Mouse (Mus musculus) kidney, embryonic 16.5 days (tissue): ENCODE measurements around the gene Preb. TPM values are rescaled to one million over a fixed set of nuclear protein-coding genes. Genes with fewer than 3 reads are reported as not detected.

Source experiments
- ATAC-seq: fragments of 200-750 bp; cut with Nextera tagmentation; 2 replicates; pipeline ENCODE4 v1.8.0; 2017; ENCODE audit warnings: moderate TSS enrichment; ENCODE audit not compliant: low FRiP score, low TSS enrichment
- H3K27ac ChIP-seq: fragments of 300-500 bp; sonication (generic); 2 replicates; pipeline ENCODE4 v1.5.1; 2014; ENCODE audit warnings: low read length
- H3K27me3 ChIP-seq: fragments of 300-500 bp; sonication (generic); 2 replicates; pipeline ENCODE4 v1.6.1; 2014; ENCODE audit warnings: low read length, control low read depth, mixed read lengths; ENCODE audit not compliant: insufficient read depth
- H3K36me3 ChIP-seq: fragments of 300-500 bp; sonication (generic); 2 replicates; pipeline ENCODE4 v1.6.1; 2014; ENCODE audit warnings: low read length, control low read depth, mixed read lengths; ENCODE audit not compliant: insufficient read depth
- H3K4me1 ChIP-seq: fragments of 300-500 bp; sonication (generic); 2 replicates; pipeline ENCODE4 v1.6.1; 2014; ENCODE audit warnings: low read length, control low read depth, mixed read lengths; ENCODE audit not compliant: insufficient read depth
- H3K4me2 ChIP-seq: fragments of 300-500 bp; sonication (generic); replicated peaks from 2 replicates; pipeline ENCODE4 v1.6.1; 2014; ENCODE audit warnings: low read depth, low read length
- H3K4me3 ChIP-seq: fragments of 300-500 bp; sonication (generic); 2 replicates; pipeline ENCODE4 v1.5.1; 2014; ENCODE audit warnings: mild to moderate bottlenecking, low read length
- H3K9ac ChIP-seq: fragments of 300-500 bp; sonication (generic); replicated peaks from 2 replicates; pipeline ENCODE4 v1.6.1; 2014; ENCODE audit warnings: low read length
- H3K9me3 ChIP-seq: fragments of 300-500 bp; sonication (generic); 2 replicates; pipeline ENCODE4 v1.6.1; 2016; ENCODE audit warnings: low read length, control low read depth
- WGBS: fragments of 180-500 bp; shearing (Covaris S2); extraction: QIAGEN DNeasy Blood & Tissue Kit; methylation state at CpG from one replicate; pipeline ENCODE4 v1.1.7; 2014; 5-methylcytosine and 5-hydroxymethylcytosine counted together
- polyA plus RNA-seq: library from polyadenylated mRNA; unstranded; fragments of >200 nt; fragmentation: Nextera tagmentation; extraction: Ambion mirVana; gene quantifications from 2 replicates; pipeline ENCODE4 v1.2.1, GENCODE M21; 2015

Preb gene
- polyA plus RNA-seq, 1 experiment from 2014 or later = 172 TPM

DNA sequence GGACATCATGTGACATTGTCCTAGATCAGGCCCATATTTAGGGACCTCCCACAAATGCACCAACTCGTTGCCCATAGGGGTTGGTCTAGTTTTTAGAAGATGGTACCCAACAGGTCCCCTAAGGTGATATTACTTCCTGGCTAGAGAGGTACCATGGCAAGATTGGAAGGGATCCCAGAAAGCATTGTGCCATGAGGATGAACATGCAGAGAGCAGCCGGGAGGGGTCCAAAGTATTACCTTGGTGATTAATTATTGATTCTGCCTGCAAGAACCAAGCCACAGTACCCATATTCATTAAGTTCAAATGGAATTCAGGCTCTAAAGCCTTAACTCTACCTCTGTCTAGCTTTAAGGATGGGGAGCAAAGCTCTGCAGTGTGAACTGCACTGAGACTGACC lies 34.1 kb downstream of the Preb start:
- 89% methylated on average over 2 of the region's 2 CpGs for WGBS
- Histone ChIP-seq H3K27me3 (no peaks in the 10 kb centered on the region), H3K4me3 (no peak overlapping the region), H3K36me3 (0 out of 2 replicates have a peak, but pooled peaks cover under 1% of the 10 kb centered on the region), H3K4me1 (peaks cover 21% of the 10 kb centered on the region), H3K9ac (no peak overlapping the region), H3K27ac (no peak overlapping the region), H3K9me3 (no peaks in the 10 kb centered on the region), H3K4me2 (no peak overlapping the region)
- ATAC-seq = no peak

DNA sequence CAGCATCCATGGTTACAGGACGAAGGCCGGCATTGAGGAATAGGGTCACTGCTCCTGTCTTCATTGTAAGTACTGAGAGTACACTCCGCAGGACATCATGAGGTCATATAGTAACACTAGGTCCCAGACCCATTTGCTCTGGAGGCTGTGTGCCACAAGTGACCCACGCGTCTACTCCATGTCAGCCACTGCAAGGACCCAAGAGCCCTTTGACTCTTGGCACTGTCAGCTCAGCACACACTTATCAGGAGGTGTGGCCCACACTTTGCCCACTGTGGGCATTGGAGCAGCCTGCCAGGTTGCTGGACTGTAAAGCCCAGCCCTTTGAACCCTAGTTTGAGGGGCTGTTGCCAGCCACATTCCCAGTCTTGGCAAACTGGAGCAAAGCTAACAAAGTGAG lies 34.9 kb downstream of the Preb start:
- 88% methylated on average over 5 of the region's 5 CpGs for WGBS
- Histone ChIP-seq H3K27me3 (no peaks in the 10 kb centered on the region), H3K4me2 (no peak overlapping the region), H3K9me3 (no peaks in the 10 kb centered on the region), H3K36me3 (peaks cover 4% of the 10 kb centered on the region; the same call in 1 of the 2 replicates), H3K27ac (no peak overlapping the region), H3K9ac (no peak overlapping the region), H3K4me3 (no peak overlapping the region), H3K4me1 (peaks cover 24% of the 10 kb centered on the region)
- no peak for ATAC-seq

DNA sequence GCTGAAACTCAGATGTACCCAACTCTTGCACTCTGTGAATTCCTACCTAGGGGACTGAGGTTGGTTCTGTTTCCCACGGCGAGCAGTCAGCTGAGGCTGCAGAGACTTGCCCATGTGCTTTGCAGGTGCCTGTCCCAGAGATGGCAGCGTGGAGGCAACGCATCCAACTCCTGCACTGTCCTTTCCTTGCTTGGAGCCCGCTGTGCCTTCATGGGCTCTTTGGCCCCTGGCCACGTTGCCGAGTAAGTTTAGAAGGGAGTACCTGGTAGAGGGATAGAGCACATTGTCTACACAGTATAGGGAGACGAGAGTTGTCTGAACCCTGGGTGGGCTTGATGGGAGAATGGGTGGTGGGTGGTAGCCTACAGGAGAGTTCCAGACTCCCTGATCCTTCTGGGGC lies 35.5 kb downstream of the Preb start:
- Histone ChIP-seq H3K4me2 (no peak overlapping the region), H3K4me3 (no peak overlapping the region), H3K4me1 (peaks cover 24% of the 10 kb centered on the region), H3K9ac (no peak overlapping the region), H3K27me3 (no peaks in the 10 kb centered on the region), H3K9me3 (no peaks in the 10 kb centered on the region), H3K36me3 (peaks cover 9% of the 10 kb centered on the region; the same call in 1 of the 2 replicates), H3K27ac (no peak overlapping the region)
- ATAC-seq = no peak
- 83% methylated on average over 8 of the region's 8 CpGs for WGBS

DNA sequence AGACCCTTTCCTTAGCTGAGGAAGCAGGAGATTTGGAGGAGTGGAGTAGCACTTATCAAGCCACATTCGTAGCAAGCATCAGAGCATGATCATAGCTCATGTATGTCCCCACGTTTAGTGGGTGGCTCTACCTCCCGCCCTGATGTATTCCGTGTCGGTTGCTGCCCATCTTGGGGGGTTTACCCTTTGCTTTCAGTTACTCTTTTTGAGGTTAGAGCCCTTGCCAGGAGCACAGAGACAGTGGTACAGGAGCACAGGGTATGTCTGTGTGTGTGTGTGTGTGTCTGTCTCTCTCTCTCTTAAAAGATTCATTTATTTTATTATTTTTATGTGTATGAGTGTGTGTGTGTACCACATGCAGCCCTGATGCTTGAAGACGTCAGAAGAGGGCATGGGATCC lies 37.0 kb downstream of the Preb start:
- Histone ChIP-seq H3K4me3 (no peak overlapping the region), H3K27ac (no peak overlapping the region), H3K9ac (no peak overlapping the region), H3K27me3 (no peaks in the 10 kb centered on the region), H3K4me1 (peaks cover 27% of the 10 kb centered on the region), H3K36me3 (peaks cover 22% of the 10 kb centered on the region; the same call in 1 of the 2 replicates), H3K9me3 (no peaks in the 10 kb centered on the region), H3K4me2 (no peak overlapping the region)
- no peak for ATAC-seq
- 87% methylated on average over 6 of the region's 6 CpGs for WGBS

DNA sequence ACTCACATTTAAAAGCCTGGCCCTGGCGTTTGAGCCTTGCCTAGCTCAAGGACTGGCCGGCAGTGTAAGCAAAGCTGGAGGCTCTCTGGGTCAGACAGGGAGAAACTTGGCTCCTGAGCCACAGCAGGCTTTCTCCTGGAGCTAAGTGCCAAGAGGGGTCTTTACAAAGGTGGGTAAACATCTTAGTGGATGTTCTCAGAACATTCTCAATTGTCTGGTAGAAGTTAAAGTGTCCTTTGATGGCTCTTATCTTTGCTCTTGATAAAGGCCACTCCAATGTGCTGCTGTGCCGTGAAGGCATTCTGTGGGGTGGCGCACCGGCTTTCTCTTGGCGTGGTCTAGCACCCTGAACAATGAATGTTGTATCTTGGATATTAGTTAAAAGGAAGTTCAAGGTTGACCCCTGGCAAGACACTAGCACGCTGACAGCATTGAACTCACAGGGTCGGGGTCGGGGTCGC lies 37.5 kb downstream of the Preb start:
- peak overlapping the region; percentile 82 for H3K4me2 ChIP-seq
- no peak overlapping the region for H3K27ac ChIP-seq
- no peak for ATAC-seq
- peaks cover 25% of the 10 kb centered on the region for H3K4me1 ChIP-seq
- no peaks in the 10 kb centered on the region for H3K27me3 ChIP-seq
- H3K4me3 ChIP-seq = peak overlapping the region; percentile 66; the same call in 1 of the 2 replicates
- H3K9ac ChIP-seq = peak overlapping the region; percentile 74
- 69% methylated on average over 10 of the region's 10 CpGs for WGBS
- H3K9me3 ChIP-seq = no peaks in the 10 kb centered on the region
- peaks cover 27% of the 10 kb centered on the region for H3K36me3 ChIP-seq

GRCm38 (mm10) chr5:30921256-30922033 lies 38.7 kb downstream of the Preb start, which contains the start of gene Khk:
Gene Khk, plus strand, starts transcription at chr5:30921431.
- Histone ChIP-seq H3K4me2 (peak within 1 kb of the TSS; percentile 82), H3K27me3 (no peaks in the 10 kb centered on the region), H3K4me1 (peaks cover 27% of the 10 kb centered on the region), H3K36me3 (peaks cover 34% of the 10 kb centered on the region), H3K9ac (peak within 1 kb of the TSS; percentile 74), H3K27ac (peak within 1 kb of the TSS; percentile 94), H3K4me3 (peak within 1 kb of the TSS; percentile 66), H3K9me3 (no peaks in the 10 kb centered on the region)
- 1% methylated on average over 36 of the region's 40 CpGs for WGBS
- ATAC-seq = peak; percentile 86

- ATAC-seq = peak; percentile 3; the same call in 1 of the 2 replicates
- Histone ChIP-seq H3K9ac (no peak overlapping the region), H3K27me3 (no peaks in the 10 kb centered on the region), H3K27ac (no peak overlapping the region), H3K36me3 (peaks cover 34% of the 10 kb centered on the region), H3K4me3 (no peak overlapping the region), H3K4me2 (peak overlapping the region; percentile 82; the same call in 1 of the 2 replicates), H3K4me1 (peaks cover 33% of the 10 kb centered on the region), H3K9me3 (no peaks in the 10 kb centered on the region)
- WGBS = 62% methylated on average over 19 of the region's 19 CpGs
Measured at GRCm38 (mm10) chr5:30920621-30921020, 39.5 kb downstream of the Preb start.

DNA sequence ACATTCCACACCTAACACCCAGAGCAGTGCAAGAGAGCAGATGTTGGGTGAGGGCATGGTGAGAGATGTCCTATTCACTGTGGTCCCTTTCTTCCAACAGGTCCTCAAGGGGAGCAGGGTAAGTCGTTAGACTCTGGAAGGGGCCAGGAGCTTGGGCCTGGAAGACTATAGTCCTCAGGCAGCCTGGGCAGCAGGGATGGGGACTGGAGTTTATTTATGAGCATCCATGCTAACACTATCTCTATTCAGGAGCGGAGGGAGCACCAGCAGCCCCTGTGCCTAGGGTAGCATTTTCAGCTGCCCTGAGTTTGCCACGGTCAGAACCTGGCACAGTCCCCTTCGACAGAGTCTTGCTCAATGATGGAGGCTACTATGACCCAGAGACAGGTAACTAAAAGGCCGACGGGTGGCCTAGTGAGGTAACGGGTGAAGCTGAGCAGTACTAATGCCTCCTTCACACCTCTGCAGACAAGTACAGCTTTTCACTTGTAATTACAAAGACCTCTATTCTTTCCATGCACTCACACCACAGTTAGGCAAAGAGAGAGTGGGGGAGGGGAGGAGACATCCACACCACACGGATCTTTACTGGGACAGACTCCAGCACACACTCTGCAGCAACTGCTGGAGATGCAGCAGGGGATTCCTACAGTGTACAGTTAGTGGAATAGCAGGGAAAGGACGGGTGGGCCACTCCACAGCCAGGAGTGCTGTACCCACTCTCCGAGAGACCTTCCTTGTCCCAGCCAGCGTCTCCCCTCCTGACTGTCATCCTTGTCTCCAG lies 40.1 kb downstream of the Preb start:
- H3K27ac ChIP-seq = no peak overlapping the region
- peaks cover 39% of the 10 kb centered on the region for H3K4me1 ChIP-seq
- H3K36me3 ChIP-seq = peaks cover 34% of the 10 kb centered on the region
- no peaks in the 10 kb centered on the region for H3K9me3 ChIP-seq
- no peak for ATAC-seq
- 74% methylated on average over 11 of the region's 11 CpGs for WGBS
- no peak overlapping the region for H3K4me3 ChIP-seq
- H3K27me3 ChIP-seq = no peaks in the 10 kb centered on the region
- H3K9ac ChIP-seq = no peak overlapping the region
- H3K4me2 ChIP-seq = no peak overlapping the region

DNA sequence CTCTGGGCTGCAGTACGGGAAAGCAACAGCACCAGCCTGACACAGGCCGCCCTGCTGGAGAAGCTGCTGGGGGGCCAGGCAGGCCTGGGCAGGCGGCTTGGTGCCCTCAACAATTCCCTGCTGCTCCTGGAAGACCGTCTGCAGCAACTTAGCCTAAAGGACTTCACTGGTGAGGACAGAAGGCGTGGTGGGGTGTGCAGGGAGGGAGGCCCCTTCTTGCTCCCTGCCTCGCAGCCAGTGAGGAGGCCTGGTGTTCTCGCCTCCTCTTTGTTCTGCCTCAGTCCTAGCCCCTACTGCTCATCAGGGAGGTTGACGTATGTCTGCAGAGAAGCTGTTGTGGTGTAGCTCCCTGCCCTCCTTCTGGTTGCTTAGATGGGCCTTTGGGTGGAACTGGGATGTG lies 41.5 kb downstream of the Preb start:
- Histone ChIP-seq H3K4me1 (peaks cover 41% of the 10 kb centered on the region), H3K36me3 (peaks cover 34% of the 10 kb centered on the region), H3K9me3 (no peaks in the 10 kb centered on the region), H3K4me3 (no peak overlapping the region), H3K9ac (no peak overlapping the region; the same call in 1 of the 2 replicates), H3K27me3 (no peaks in the 10 kb centered on the region), H3K4me2 (no peak overlapping the region), H3K27ac (no peak overlapping the region)
- ATAC-seq = no peak
- WGBS = 85% methylated on average over 8 of the region's 8 CpGs
